Mouse (Mus musculus) limb, embryonic 14.5 days (tissue): ENCODE measurements around the gene Rps6kb2. TPM values are rescaled to one million over a fixed set of nuclear protein-coding genes. Genes with fewer than 3 reads are reported as not detected.
A peak's percentile ranks its signal among the peaks of the same experiment; 100 is the strongest.

Source experiments
- ATAC-seq: fragments of 200-750 bp; cut with Nextera tagmentation; 2 replicates; pipeline ENCODE4 v1.8.0; 2017; ENCODE audit warnings: low read depth, moderate number of reproducible peaks, moderate TSS enrichment; ENCODE audit not compliant: low FRiP score
- DNase-seq: peaks from one replicate; pipeline ENCODE4 v3.0.0-alpha.2; 2015; ENCODE audit warnings: low spot score
- H3K27ac ChIP-seq: fragments of 300-500 bp; sonication (generic); replicated peaks from 2 replicates; pipeline ENCODE4 v1.5.1; 2014; ENCODE audit warnings: low read depth, mild to moderate bottlenecking, low read length, moderate library complexity, mixed read lengths
- H3K27me3 ChIP-seq: fragments of 300-500 bp; sonication (generic); 2 replicates; pipeline ENCODE4 v1.6.1; 2014; ENCODE audit warnings: low read length, mixed read lengths; ENCODE audit not compliant: control insufficient read depth, insufficient read depth
- H3K36me3 ChIP-seq: fragments of 300-500 bp; sonication (generic); 2 replicates; pipeline ENCODE4 v1.6.1; 2014; ENCODE audit warnings: mild to moderate bottlenecking, low read length, moderate library complexity, mixed read lengths; ENCODE audit not compliant: control insufficient read depth, insufficient read depth
- H3K4me1 ChIP-seq: fragments of 300-500 bp; sonication (generic); 2 replicates; pipeline ENCODE4 v1.6.1; 2014; ENCODE audit warnings: antibody characterized with exemption, low read length, mixed read lengths; ENCODE audit not compliant: control insufficient read depth, insufficient read depth
- H3K4me2 ChIP-seq: fragments of 300-500 bp; sonication (generic); replicated peaks from 2 replicates; pipeline ENCODE4 v1.6.1; 2014; ENCODE audit warnings: low read depth, mild to moderate bottlenecking, low read length, moderate library complexity; ENCODE audit not compliant: severe bottlenecking
- H3K4me3 ChIP-seq: fragments of 300-500 bp; sonication (generic); replicated peaks from 2 replicates; pipeline ENCODE4 v1.5.1; 2014; ENCODE audit warnings: low read length
- H3K9ac ChIP-seq: fragments of 300-500 bp; sonication (generic); 2 replicates; pipeline ENCODE4 v1.6.1; 2014; ENCODE audit warnings: mild to moderate bottlenecking, low read depth, low read length, moderate library complexity; ENCODE audit not compliant: severe bottlenecking
- H3K9me3 ChIP-seq: fragments of 300-500 bp; sonication (generic); 2 replicates; pipeline ENCODE4 v1.6.1; 2016; ENCODE audit warnings: low read length; ENCODE audit not compliant: control insufficient read depth
- POLR2A ChIP-seq: fragments of 200-500 bp; IDR thresholded peaks from 2 replicates; pipeline ENCODE4 v1.8.0; 2012; ENCODE audit warnings: inconsistent platforms, mild to moderate bottlenecking, moderate library complexity, borderline replicate concordance; ENCODE audit not compliant: insufficient read depth, insufficient read length; ENCODE audit errors: extremely low read depth
- WGBS: fragments of 180-500 bp; shearing (Covaris S2); extraction: QIAGEN DNeasy Blood & Tissue Kit; methylation state at CpG from one replicate; pipeline ENCODE4 v1.1.7; 2014; 5-methylcytosine and 5-hydroxymethylcytosine counted together
- polyA plus RNA-seq, 2 experiments: library from polyadenylated mRNA; depleted of rRNA in 1 of 2; stranded (reverse) in 1 of 2; unstranded in 1 of 2; fragments of >200 nt; fragmentation: Nextera tagmentation in 1 of 2; extraction: Ambion mirVana in 1 of 2; gene quantifications; 2 replicates each; pipeline versions ENCODE4 v1.2.1 to v1.2.3; 2012 to 2014

Gene Rps6kb2
- polyA plus RNA-seq (2012; rRNA removed) (76.4 and 85.1 TPM in 2 replicates), polyA plus RNA-seq (2014; fragmentation: Nextera tagmentation; extraction: Ambion mirVana) (43.0 and 47.2 TPM in 2 replicates)

DNA sequence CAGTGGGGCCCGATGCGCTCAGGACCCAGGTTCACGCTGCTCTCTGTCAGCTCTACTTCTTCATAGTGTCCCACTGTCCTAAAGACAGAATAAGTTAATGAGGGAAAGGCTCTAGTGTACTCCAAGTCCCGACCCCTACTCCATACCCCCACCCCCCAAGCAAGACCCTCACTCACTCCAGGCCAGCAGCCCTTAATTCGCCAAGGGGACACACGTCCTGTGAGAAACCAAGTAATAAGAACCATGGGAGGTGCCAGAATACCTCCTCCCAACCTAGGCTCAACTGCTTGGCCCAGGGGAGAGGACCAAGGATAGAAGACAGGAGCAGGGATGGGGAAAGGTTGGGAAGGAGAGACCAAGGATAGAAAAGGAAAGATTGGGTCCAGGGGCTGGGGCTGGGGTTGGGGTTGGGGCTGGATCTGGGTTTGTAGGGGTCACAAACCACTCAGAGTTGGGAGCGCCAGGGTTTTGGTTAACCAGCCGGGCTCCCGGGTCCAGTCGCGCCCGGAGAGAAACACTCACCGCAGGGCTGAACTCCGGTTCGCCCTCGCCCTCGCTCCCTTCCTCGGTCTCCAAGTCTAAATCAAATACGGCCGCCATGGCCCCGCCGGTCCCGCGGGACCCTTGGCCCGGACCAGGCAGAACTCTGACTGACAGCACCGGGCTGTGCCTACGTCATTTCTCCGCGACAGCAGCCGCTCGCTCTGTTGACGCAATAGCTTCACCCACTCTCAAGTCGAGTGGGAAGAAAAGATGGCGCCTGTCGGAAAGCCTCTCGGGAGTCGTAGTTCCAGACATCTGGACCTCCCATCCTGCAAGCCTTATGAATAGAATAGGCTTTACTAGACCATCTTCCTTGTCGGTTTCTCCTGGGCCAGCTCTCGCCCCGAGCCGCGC, at the start of gene Rps6kb2:
Rps6kb2 (minus strand) TSS at position 709 of the 897 bp plus-strand sequence.
- peak; percentile 99 for DNase-seq
- Histone ChIP-seq H3K9me3 (no peaks in the 10 kb centered on the region), H3K4me1 (peaks cover 12% of the 10 kb centered on the region), H3K4me3 (peak within 1 kb of the TSS; percentile 70), H3K27me3 (no peaks in the 10 kb centered on the region), H3K9ac (peak within 1 kb of the TSS; percentile 77), H3K36me3 (peaks cover 33% of the 10 kb centered on the region), H3K27ac (peak within 1 kb of the TSS; percentile 70), H3K4me2 (peak within 1 kb of the TSS; percentile 89)
- 8% methylated on average over 42 of the region's 42 CpGs for WGBS
- peak; percentile 91 for ATAC-seq
- TF ChIP-seq POLR2A = peak; percentile 39; the same call in 1 of the 2 replicates

DNA sequence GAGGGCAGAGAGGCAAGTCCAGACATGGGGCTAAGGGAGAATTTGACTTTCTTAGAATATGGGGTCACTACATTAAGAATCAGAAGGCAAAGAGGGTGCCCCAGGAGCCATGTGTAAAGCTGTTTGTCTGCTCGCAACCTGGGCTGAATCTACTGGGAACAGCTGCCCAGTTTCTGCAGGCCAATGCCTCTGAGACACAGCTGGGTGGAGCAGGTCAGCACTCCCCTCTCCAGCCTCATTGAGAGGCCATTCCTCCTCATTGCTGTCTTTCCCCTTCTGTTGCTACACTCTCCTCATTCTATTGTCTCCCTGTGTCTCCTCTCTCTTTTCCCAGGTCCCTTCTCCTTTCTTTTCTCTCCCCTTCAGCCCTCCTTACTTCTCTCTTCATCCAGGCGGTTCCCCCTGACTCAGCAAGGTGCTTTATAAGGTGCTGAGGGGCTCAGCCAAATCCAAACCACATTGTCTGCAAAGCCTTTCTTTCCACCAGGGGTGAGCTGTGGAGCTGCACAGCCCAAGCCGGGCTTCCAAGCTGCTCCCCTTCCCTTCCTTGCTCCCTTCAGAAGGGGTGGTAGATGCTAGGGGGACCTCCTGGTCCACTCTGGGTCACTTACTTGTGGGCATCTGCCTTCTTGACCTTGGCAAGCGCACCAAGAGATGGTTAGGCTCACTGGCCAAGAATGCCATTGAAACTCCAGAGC, 48.9 kb upstream of the Rps6kb2 start:
- Histone ChIP-seq H3K27ac (peak overlapping the region; percentile 67; the same call in 1 of the 2 replicates), H3K9ac (no peak overlapping the region), H3K9me3 (no peaks in the 10 kb centered on the region), H3K4me2 (peak overlapping the region; percentile 10; the same call in 1 of the 2 replicates), H3K27me3 (no peaks in the 10 kb centered on the region), H3K4me3 (no peak overlapping the region), H3K4me1 (peaks cover 35% of the 10 kb centered on the region), H3K36me3 (no peaks in the 10 kb centered on the region)
- DNase-seq = no peak
- ATAC-seq = no peak
- TF ChIP-seq POLR2A = no peak
- WGBS = 23% methylated on average over 4 of the region's 4 CpGs

DNA sequence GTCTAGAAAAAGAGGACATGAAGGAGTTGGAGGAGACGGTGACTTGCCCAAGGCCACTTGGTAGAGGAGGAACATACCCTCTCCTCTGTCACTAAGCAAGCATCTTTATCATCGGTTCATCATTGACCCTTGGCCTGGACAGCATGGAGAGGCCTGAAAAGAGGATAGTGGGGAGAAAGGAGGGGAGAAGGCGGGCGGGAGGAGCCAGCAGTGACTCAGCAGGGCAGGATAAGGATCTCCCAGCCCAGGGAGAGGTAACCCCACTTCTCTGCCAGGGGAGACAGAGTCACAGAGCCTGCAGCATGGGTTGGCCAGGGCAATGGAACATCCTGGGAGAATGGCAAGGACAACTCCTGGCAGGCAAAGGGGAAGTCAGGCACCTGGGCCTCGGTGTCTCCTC, 45.4 kb upstream of the Rps6kb2 start:
- H3K4me3 ChIP-seq = no peak overlapping the region
- TF ChIP-seq POLR2A = no peak
- no peaks in the 10 kb centered on the region for H3K27me3 ChIP-seq
- no peaks in the 10 kb centered on the region for H3K9me3 ChIP-seq
- no peak overlapping the region for H3K9ac ChIP-seq
- 70% methylated on average over 5 of the region's 5 CpGs for WGBS
- peaks cover 19% of the 10 kb centered on the region for H3K4me1 ChIP-seq
- no peak overlapping the region for H3K27ac ChIP-seq
- DNase-seq = no peak
- H3K36me3 ChIP-seq = no peaks in the 10 kb centered on the region
- ATAC-seq = no peak
- no peak overlapping the region for H3K4me2 ChIP-seq

DNA sequence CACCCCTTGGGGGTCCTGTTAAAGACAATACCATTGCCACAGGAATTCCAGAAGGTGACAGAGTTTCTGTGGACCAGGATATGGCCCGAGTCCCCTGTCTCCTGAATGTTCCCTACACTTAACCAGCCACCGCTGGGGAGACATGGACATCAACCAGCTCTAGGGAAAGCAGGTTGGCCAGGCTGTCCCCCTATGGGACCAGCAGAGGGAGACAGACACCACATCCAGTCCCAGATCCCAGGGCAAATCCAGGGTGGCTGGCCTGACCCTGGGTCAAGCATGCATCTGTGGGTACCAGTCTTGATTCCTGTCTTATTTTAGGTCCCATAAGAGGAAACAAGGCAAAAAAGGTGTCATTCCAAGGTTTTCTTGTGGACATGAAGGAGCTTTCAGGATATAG, 43.8 kb upstream of the Rps6kb2 start:
- no peak overlapping the region for H3K27ac ChIP-seq
- 0% methylated on average over 2 of the region's 2 CpGs for WGBS
- ATAC-seq = 0 out of 2 replicates have a peak, but pooled peaks have one; percentile 61
- H3K36me3 ChIP-seq = no peaks in the 10 kb centered on the region
- H3K4me3 ChIP-seq = no peak overlapping the region
- no peaks in the 10 kb centered on the region for H3K9me3 ChIP-seq
- no peak overlapping the region for H3K9ac ChIP-seq
- H3K27me3 ChIP-seq = no peaks in the 10 kb centered on the region
- H3K4me1 ChIP-seq = peaks cover 10% of the 10 kb centered on the region
- peak; percentile 69 for DNase-seq
- TF ChIP-seq POLR2A = no peak
- H3K4me2 ChIP-seq = no peak overlapping the region

DNA sequence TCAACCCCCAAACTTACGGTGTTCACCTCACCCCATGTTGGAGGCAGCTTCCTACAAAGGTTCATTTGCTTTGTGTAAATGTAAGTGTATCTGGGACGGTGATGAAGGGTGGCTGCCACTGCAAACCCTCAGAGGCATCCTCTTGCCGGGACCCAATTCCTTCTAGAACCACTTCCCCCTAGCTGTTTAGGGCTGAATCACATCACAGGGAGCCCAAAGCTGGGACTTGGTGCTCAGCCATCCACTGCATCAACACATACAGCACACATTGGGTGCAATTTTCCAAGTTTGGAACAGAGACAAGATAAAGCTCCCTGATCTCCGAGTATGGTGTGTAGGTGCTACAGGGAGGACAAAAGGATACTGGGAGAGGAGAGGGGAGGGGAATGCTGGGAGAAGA, 41.7 kb upstream of the Rps6kb2 start:
- WGBS = 71% methylated on average over 3 of the region's 4 CpGs
- Histone ChIP-seq H3K27me3 (no peaks in the 10 kb centered on the region), H3K4me2 (no peak overlapping the region), H3K36me3 (peaks cover 5% of the 10 kb centered on the region; the same call in 1 of the 2 replicates), H3K9ac (no peak overlapping the region), H3K4me1 (peaks cover 16% of the 10 kb centered on the region), H3K27ac (no peak overlapping the region), H3K9me3 (no peaks in the 10 kb centered on the region), H3K4me3 (no peak overlapping the region)
- no peak for TF ChIP-seq POLR2A
- DNase-seq = no peak
- no peak for ATAC-seq
